Mouse (Mus musculus) embryonic fibroblast, embryonic 13.5 days (primary cell): ENCODE results near the gene Agmat.

Experiments used
- CTCF ChIP-seq: IDR thresholded peaks from 2 replicates; pipeline ENCODE4 v1.5.1; 2011; ENCODE audit warnings: mild to moderate bottlenecking, control low read depth, low read length, moderate library complexity, borderline replicate concordance; ENCODE audit not compliant: insufficient read depth
- POLR2A ChIP-seq: IDR thresholded peaks from 2 replicates; pipeline ENCODE4 v1.6.1; 2011; ENCODE audit warnings: low read depth, mild to moderate bottlenecking, control low read depth, low read length, moderate library complexity

DNA sequence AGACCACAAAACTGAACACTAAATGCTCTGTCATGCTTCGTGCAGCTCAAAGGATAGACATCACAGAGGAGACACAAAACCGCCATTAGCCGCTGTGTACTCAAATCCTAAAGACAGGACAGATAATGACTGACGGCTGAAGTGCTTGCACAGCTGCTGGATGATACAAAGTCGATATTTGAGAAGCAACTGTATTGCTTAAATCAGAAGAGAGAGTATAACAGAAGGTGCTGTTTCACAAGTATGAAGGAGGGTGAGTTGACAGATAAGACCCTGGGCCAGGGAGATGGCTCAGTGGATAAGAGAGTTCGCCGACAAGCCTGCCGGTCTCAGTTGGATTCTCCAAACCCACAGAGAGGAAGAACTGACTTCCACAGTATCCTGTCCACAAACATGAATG lies 25.4 kb downstream of the Agmat start:
- no peak for TF ChIP-seq CTCF
- TF ChIP-seq POLR2A, result no peak
